Mouse (Mus musculus): ENCODE measurements around the gene Wipf2. TPM values are rescaled to one million over a fixed set of nuclear protein-coding genes. Genes with fewer than 3 reads are reported as not detected.

The Wipf2 gene
- 5.2 TPM for polyA plus RNA-seq (2014; fragmentation: Illumina TruSeq; extraction: RNeasy Lipid Tissue Mini Kit (QIAGEN cat#74804); ENCODE audit: low read depth, low replicate concordance)

GRCm38 (mm10) chr11:98863028-98863750 is at the start of gene Wipf2:
TSS of gene Wipf2 (plus strand) at chr11:98863638.

GRCm38 (mm10) chr11:98836651-98837141 is 26.7 kb upstream of the Wipf2 start, which contains the start of gene Rapgefl1:
TSS of gene Rapgefl1 (plus strand) at chr11:98836785.

GRCm38 (mm10) chr11:98907437-98908173 is 44.2 kb downstream of the Wipf2 start, which contains the start of gene Cdc6:
TSS of gene Cdc6 (plus strand) at chr11:98907801.

GRCm38 (mm10) chr11:98927438-98928076 is 64.1 kb downstream of the Wipf2 start, which contains the start of gene Rara:
TSS of gene Rara (plus strand) at chr11:98927818.

Other genes starting within 250 kb of the Wipf2 start
- gene Gm12355, start 238.0 kb upstream of the Wipf2 start, polyA plus RNA-seq (2014; fragmentation: Illumina TruSeq; extraction: RNeasy Lipid Tissue Mini Kit (QIAGEN cat#74804); ENCODE audit: low read depth, low replicate concordance) = not detected
- gene Gsdma3, start 237.3 kb upstream of the Wipf2 start, polyA plus RNA-seq (2014; fragmentation: Illumina TruSeq; extraction: RNeasy Lipid Tissue Mini Kit (QIAGEN cat#74804); ENCODE audit: low read depth, low replicate concordance) = not detected
- not detected for gene Gsdma2, start 216.9 kb upstream of the Wipf2 start, polyA plus RNA-seq (2014; fragmentation: Illumina TruSeq; extraction: RNeasy Lipid Tissue Mini Kit (QIAGEN cat#74804); ENCODE audit: low read depth, low replicate concordance)
- not detected for gene Gsdma, start 199.3 kb upstream of the Wipf2 start, polyA plus RNA-seq (2014; fragmentation: Illumina TruSeq; extraction: RNeasy Lipid Tissue Mini Kit (QIAGEN cat#74804); ENCODE audit: low read depth, low replicate concordance)
- 106 TPM for gene Psmd3, start 181.1 kb upstream of the Wipf2 start, polyA plus RNA-seq (2014; fragmentation: Illumina TruSeq; extraction: RNeasy Lipid Tissue Mini Kit (QIAGEN cat#74804); ENCODE audit: low read depth, low replicate concordance)
- gene Csf3, start 162.4 kb upstream of the Wipf2 start, polyA plus RNA-seq (2014; fragmentation: Illumina TruSeq; extraction: RNeasy Lipid Tissue Mini Kit (QIAGEN cat#74804); ENCODE audit: low read depth, low replicate concordance) = not detected
- 37.3 TPM for gene Med24, start 134.2 kb upstream of the Wipf2 start, polyA plus RNA-seq (2014; fragmentation: Illumina TruSeq; extraction: RNeasy Lipid Tissue Mini Kit (QIAGEN cat#74804); ENCODE audit: low read depth, low replicate concordance)
- 99.6 TPM for gene Thra, start 123.0 kb upstream of the Wipf2 start, polyA plus RNA-seq (2014; fragmentation: Illumina TruSeq; extraction: RNeasy Lipid Tissue Mini Kit (QIAGEN cat#74804); ENCODE audit: low read depth, low replicate concordance)
- 43.3 TPM for gene Nr1d1, start 88.3 kb upstream of the Wipf2 start, polyA plus RNA-seq (2014; fragmentation: Illumina TruSeq; extraction: RNeasy Lipid Tissue Mini Kit (QIAGEN cat#74804); ENCODE audit: low read depth, low replicate concordance)
- 72.5 TPM for gene Msl1, start 68.1 kb upstream of the Wipf2 start, polyA plus RNA-seq (2014; fragmentation: Illumina TruSeq; extraction: RNeasy Lipid Tissue Mini Kit (QIAGEN cat#74804); ENCODE audit: low read depth, low replicate concordance)
- gene Casc3, start 58.7 kb upstream of the Wipf2 start, polyA plus RNA-seq (2014; fragmentation: Illumina TruSeq; extraction: RNeasy Lipid Tissue Mini Kit (QIAGEN cat#74804); ENCODE audit: low read depth, low replicate concordance) = 20.0 TPM
- 2.1 TPM for gene Rapgefl1, start 26.9 kb upstream of the Wipf2 start, polyA plus RNA-seq (2014; fragmentation: Illumina TruSeq; extraction: RNeasy Lipid Tissue Mini Kit (QIAGEN cat#74804); ENCODE audit: low read depth, low replicate concordance)
- gene Cdc6, start 44.2 kb downstream of the Wipf2 start, polyA plus RNA-seq (2014; fragmentation: Illumina TruSeq; extraction: RNeasy Lipid Tissue Mini Kit (QIAGEN cat#74804); ENCODE audit: low read depth, low replicate concordance) = 0.29 TPM
- gene Rara, start 64.2 kb downstream of the Wipf2 start, polyA plus RNA-seq (2014; fragmentation: Illumina TruSeq; extraction: RNeasy Lipid Tissue Mini Kit (QIAGEN cat#74804); ENCODE audit: low read depth, low replicate concordance) = 8.3 TPM
- gene Gjd3, start 119.4 kb downstream of the Wipf2 start, polyA plus RNA-seq (2014; fragmentation: Illumina TruSeq; extraction: RNeasy Lipid Tissue Mini Kit (QIAGEN cat#74804); ENCODE audit: low read depth, low replicate concordance) = not detected
- gene Top2a, start 160.6 kb downstream of the Wipf2 start, polyA plus RNA-seq (2014; fragmentation: Illumina TruSeq; extraction: RNeasy Lipid Tissue Mini Kit (QIAGEN cat#74804); ENCODE audit: low read depth, low replicate concordance) = 0.60 TPM
- 96.6 TPM for gene Igfbp4, start 177.6 kb downstream of the Wipf2 start, polyA plus RNA-seq (2014; fragmentation: Illumina TruSeq; extraction: RNeasy Lipid Tissue Mini Kit (QIAGEN cat#74804); ENCODE audit: low read depth, low replicate concordance)
- 0.42 TPM for gene Tns4, start 225.7 kb downstream of the Wipf2 start, polyA plus RNA-seq (2014; fragmentation: Illumina TruSeq; extraction: RNeasy Lipid Tissue Mini Kit (QIAGEN cat#74804); ENCODE audit: low read depth, low replicate concordance)